Mouse (Mus musculus) lung, adult 2 months (tissue): ENCODE measurements at regions not wholly inside any gene's neighbourhood (a gene's known extent, or its start where the extent isn't known, plus 50 kb on each side); places are given as distances from the start of the nearest gene placed in this dataset.

Source experiments
- DNase-seq: peaks from one replicate; pipeline ENCODE4 v3.0.0; 2022
- H3K4me1 ChIP-seq: fragments of 200-500 bp; 2 replicates; pipeline ENCODE4 v1.6.1; 2011; ENCODE audit warnings: low read length; ENCODE audit not compliant: control insufficient read depth, insufficient read depth
- H3K4me3 ChIP-seq: fragments of 200-500 bp; replicated peaks from 2 replicates; pipeline ENCODE3; 2011; ENCODE audit warnings: low read depth, mild to moderate bottlenecking, control low read depth, low read length; ENCODE audit errors: extremely low read depth
- CTCF ChIP-seq: fragments of 200-500 bp; IDR thresholded peaks from 2 replicates; pipeline ENCODE4 v1.5.1; 2011; ENCODE audit warnings: mild to moderate bottlenecking, low read length, control low read depth; ENCODE audit not compliant: insufficient read depth
- POLR2A ChIP-seq: fragments of 200-500 bp; IDR thresholded peaks from 2 replicates; pipeline ENCODE4 v1.6.1; 2011; ENCODE audit warnings: low read depth, mild to moderate bottlenecking, control low read depth, low read length, borderline replicate concordance; ENCODE audit errors: extremely low read depth
- WGBS: fragments of 180-500 bp; shearing (Covaris S2); methylation state at CpG from one replicate; pipeline ENCODE4 v1.1.7; 2018; 5-methylcytosine and 5-hydroxymethylcytosine counted together

GRCm38 (mm10) chr14:105841888-105842287, 54.7 kb downstream of the Spry2 start:
- H3K4me1 ChIP-seq, result no peaks in the 10 kb centered on the region
- H3K4me3 ChIP-seq, result no peak overlapping the region
- TF ChIP-seq POLR2A, result no peak
- no peak for TF ChIP-seq CTCF
- no peak for DNase-seq

DNA sequence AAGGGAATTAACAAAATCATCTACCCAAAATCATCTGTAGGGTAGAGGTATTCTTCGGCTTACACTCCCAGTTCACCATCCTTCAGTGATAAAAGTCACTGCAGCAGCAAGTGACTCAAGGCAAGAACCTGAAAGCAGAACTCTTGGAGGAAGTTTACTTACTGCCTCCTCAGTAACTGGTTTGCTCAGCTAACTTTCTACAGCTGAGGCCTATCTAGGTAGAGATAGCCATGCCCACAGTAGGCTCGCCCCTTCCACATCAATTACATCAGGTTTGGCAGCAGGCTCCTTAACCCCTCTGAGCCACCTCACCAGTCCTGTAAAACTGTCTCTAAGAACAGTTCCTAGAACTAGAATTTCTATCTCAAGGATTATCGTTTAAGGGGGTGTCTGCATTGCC, 59.1 kb downstream of the Spry2 start:
- 62% methylated on average over 3 of the region's 3 CpGs for whole genome bisulfite sequencing
- no peak for DNase-seq
- Histone ChIP-seq H3K4me1 (no peaks in the 10 kb centered on the region), H3K4me3 (no peak overlapping the region)
- TF ChIP-seq CTCF, result no peak
- no peak for TF ChIP-seq POLR2A

GRCm38 (mm10) chr14:105830701-105831100, 65.9 kb downstream of the Spry2 start:
- TF ChIP-seq POLR2A, result no peak
- TF ChIP-seq CTCF, result no peak
- 69% methylated on average over 12 of the region's 12 CpGs for WGBS
- Histone ChIP-seq H3K4me3 (no peak overlapping the region), H3K4me1 (no peaks in the 10 kb centered on the region)
- DNase-seq, result peak; percentile 44

- no peak for TF ChIP-seq CTCF
- no peak for TF ChIP-seq POLR2A
- Histone ChIP-seq H3K4me3 (no peak overlapping the region), H3K4me1 (no peaks in the 10 kb centered on the region)
- DNase-seq, result no peak
- 55% methylated on average over 4 of the region's 4 CpGs for WGBS
Measured at GRCm38 (mm10) chr14:105830301-105830700, 66.3 kb downstream of the Spry2 start.

DNA sequence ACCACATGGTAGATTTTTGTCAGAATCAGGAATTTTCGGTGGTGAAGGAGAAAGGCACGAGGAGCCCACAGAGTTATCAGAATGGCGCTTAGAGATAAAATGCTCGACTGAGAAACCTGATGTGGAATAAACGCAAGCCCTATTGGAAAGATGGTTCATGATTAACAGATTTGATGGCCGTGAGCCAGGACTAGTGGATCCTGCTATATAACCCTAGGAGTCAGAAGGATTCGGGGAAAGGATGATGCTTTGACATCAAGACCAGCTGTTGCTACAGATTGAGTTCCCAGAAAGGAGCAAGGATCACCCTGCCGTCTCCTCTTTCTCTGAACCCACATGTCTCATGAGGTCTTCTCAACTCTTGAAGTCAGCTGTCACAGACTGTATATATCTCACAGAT, 73.5 kb downstream of the Spry2 start:
- WGBS, result 63% methylated on average over 8 of the region's 8 CpGs
- Histone ChIP-seq H3K4me3 (no peak overlapping the region), H3K4me1 (no peaks in the 10 kb centered on the region)
- TF ChIP-seq CTCF (no peak), POLR2A (no peak)
- DNase-seq, result no peak

- Histone ChIP-seq H3K4me1 (no peaks in the 10 kb centered on the region), H3K4me3 (no peak overlapping the region)
- peak; percentile 47 for DNase-seq
- TF ChIP-seq POLR2A (no peak), CTCF (no peak)
- 65% methylated on average over 9 of the region's 9 CpGs for WGBS
Measured at GRCm38 (mm10) chr14:105822653-105823052, 74.0 kb downstream of the Spry2 start.

DNA sequence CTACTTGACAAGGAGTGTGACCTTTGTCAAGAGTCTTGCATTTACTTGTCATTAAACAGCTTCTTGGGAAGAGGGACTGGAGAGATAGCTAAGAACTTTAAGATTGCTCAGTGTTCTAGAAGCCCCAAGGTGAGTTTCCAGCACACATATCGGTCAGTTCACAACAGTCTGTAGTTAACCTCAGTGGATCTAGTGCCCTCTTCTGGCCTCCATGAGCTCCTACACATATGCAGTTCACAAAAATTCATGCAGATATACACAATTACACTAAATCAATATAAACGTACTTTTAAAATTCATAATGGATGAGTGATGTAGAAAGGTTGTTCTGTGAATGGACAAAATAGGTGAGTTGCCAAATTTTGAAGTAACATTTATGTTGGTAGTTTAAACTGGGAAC, 77.1 kb downstream of the Spry2 start:
- Histone ChIP-seq H3K4me1 (no peaks in the 10 kb centered on the region), H3K4me3 (no peak overlapping the region)
- WGBS, result 96% methylated on average over 2 of the region's 2 CpGs
- TF ChIP-seq CTCF (no peak), POLR2A (no peak)
- DNase-seq, result no peak

DNA sequence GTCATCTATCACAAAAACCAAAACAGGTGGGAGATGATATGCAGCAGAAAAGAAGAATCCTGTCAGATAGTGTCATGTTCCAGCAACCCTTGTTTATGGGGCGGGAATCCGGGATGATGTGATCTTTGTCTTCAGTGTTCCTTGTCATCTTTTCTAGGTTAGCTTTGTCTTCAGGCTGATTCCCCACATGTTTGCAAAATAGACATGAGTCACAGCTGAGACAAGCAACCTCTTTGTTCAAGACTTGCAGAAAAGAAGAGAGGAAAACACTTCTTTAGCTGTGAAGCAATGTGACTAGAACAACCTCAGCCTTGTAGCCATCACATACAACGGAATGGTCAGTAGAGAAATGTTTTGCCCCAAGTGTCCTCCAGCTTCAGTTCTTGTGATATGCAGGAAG, 77.8 kb downstream of the Spry2 start:
- 93% methylated on average over 3 of the region's 3 CpGs for WGBS
- DNase-seq, result no peak
- no peaks in the 10 kb centered on the region for H3K4me1 ChIP-seq
- TF ChIP-seq POLR2A (no peak), CTCF (no peak)
- H3K4me3 ChIP-seq, result no peak overlapping the region

DNA sequence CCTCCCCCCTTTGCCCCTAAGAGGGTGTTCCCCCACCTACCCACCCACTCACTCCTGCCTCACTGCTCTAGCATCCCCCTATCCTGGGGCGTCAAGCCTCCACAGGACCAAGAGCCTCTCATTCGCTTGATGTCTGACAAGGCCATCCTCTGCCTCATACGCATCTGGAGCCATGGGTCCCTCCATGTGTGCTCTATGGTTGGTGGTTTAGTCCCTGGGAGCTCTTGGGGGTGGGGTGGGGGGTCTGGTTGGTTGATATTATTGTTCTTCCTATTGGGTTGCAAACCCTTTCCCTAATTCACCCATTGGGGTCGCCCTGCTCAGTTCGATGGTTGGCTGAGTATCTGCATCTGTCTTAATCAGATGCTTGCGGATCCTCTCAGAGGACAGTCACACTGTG, 79.1 kb downstream of the Spry2 start:
- DNase-seq, result no peak
- Histone ChIP-seq H3K4me3 (no peak overlapping the region), H3K4me1 (no peaks in the 10 kb centered on the region)
- no peak for TF ChIP-seq CTCF
- no peak for TF ChIP-seq POLR2A
- WGBS, result 93% methylated on average over 6 of the region's 6 CpGs

- no peak for DNase-seq
- 11% methylated on average over 6 of the region's 6 CpGs for WGBS
- Histone ChIP-seq H3K4me3 (no peak overlapping the region), H3K4me1 (no peaks in the 10 kb centered on the region)
- TF ChIP-seq POLR2A (no peak), CTCF (no peak)
Measured at GRCm38 (mm10) chr14:105815827-105816226, 80.8 kb downstream of the Spry2 start.

GRCm38 (mm10) chr14:105815281-105815680, 81.3 kb downstream of the Spry2 start:
- TF ChIP-seq CTCF (no peak), POLR2A (no peak)
- H3K4me1 ChIP-seq, result no peaks in the 10 kb centered on the region
- WGBS, result 10% methylated on average over 12 of the region's 12 CpGs
- no peak overlapping the region for H3K4me3 ChIP-seq
- no peak for DNase-seq

- TF ChIP-seq CTCF (no peak), POLR2A (no peak)
- no peak for DNase-seq
- no peaks in the 10 kb centered on the region for H3K4me1 ChIP-seq
- H3K4me3 ChIP-seq, result no peak overlapping the region
Measured at GRCm38 (mm10) chr14:105813661-105814060, 83.0 kb downstream of the Spry2 start.
